Mouse (Mus musculus) G1E (cell line): ENCODE results near the gene Plin2. TPM values are rescaled to one million over a fixed set of nuclear protein-coding genes. Genes with fewer than 3 reads are reported as not detected.
"Not testable (repeated sequence)": the region's sequence is repeated elsewhere in the genome, so short reads cannot be mapped to it uniquely, and the experiment has no call there.

Source experiments
- ATAC-seq: 2 replicates; pipeline ENCODE4 v1.8.0; 2016; ENCODE audit warnings: mild to moderate bottlenecking; ENCODE audit not compliant: insufficient number of reproducible peaks, poor library complexity, low FRiP score, severe bottlenecking; ENCODE audit errors: extremely low read depth
- DNase-seq: peaks from one replicate; pipeline ENCODE4 v3.0.0; 2012; ENCODE audit warnings: low spot score
- H3K27me3 ChIP-seq: 2 replicates; pipeline ENCODE4 v1.6.1; 2012; ENCODE audit warnings: mild to moderate bottlenecking, low read length, inconsistent platforms; ENCODE audit not compliant: insufficient read depth
- H3K36me3 ChIP-seq: replicated peaks from 2 replicates; pipeline ENCODE3; 2012; ENCODE audit warnings: mild to moderate bottlenecking, inconsistent platforms
- H3K4me1 ChIP-seq: 2 replicates; pipeline ENCODE4 v1.6.1; 2012; ENCODE audit warnings: low read depth, low read length, inconsistent platforms, mixed read lengths; ENCODE audit not compliant: insufficient read depth
- H3K4me3 ChIP-seq: 2 replicates; pipeline ENCODE4 v1.5.1; 2012; ENCODE audit warnings: low read depth, mild to moderate bottlenecking, inconsistent platforms, low read length, moderate library complexity, mixed read lengths
- H3K9me3 ChIP-seq: replicated peaks from 2 replicates; pipeline ENCODE4 v1.6.1; 2012; ENCODE audit warnings: inconsistent platforms
- CTCF ChIP-seq: IDR thresholded peaks from 2 replicates; pipeline ENCODE4 v1.5.1; 2012; ENCODE audit warnings: low read depth, low read length, inconsistent platforms, mixed read lengths
- GATA1 ChIP-seq: IDR thresholded peaks from 2 replicates; pipeline ENCODE4 v1.6.1; 2012; ENCODE audit warnings: borderline replicate concordance, low read length, inconsistent platforms, mixed read lengths
- GATA2 ChIP-seq: IDR thresholded peaks from 2 replicates; pipeline ENCODE4 v1.6.1; 2012; ENCODE audit warnings: low read depth, low read length, inconsistent platforms, borderline replicate concordance
- POLR2AphosphoS5 ChIP-seq: IDR thresholded peaks from 2 replicates; pipeline ENCODE4 v1.6.1; 2012; ENCODE audit warnings: low read depth, low read length, inconsistent platforms; ENCODE audit not compliant: insufficient replicate concordance
- TAL1 ChIP-seq: conservative IDR thresholded peaks from 2 replicates; pipeline ENCODE4 v1.6.1; 2012; ENCODE audit warnings: low read depth, low read length, inconsistent platforms, mixed read lengths
- polyA plus RNA-seq: library from polyadenylated mRNA; stranded (reverse); fragments of >175 nt; gene quantifications from 2 replicates; pipeline ENCODE4 v1.2.3, GENCODE M21; 2012
- total RNA-seq, 2 experiments: library from RNA; stranded (forward) in 1 of 2; stranded (reverse) in 1 of 2; fragments of 200-1000 nt in 1 of 2; fragments of >200 nt in 1 of 2; fragmentation: Nextera tagmentation in 1 of 2; gene quantifications; 2 replicates each; pipeline ENCODE4 v1.2.3; 2014 to 2017

Gene Plin2
- total and polyA plus RNA-seq, 3 experiments = 21.9 to 447 (median 184) TPM

DNA sequence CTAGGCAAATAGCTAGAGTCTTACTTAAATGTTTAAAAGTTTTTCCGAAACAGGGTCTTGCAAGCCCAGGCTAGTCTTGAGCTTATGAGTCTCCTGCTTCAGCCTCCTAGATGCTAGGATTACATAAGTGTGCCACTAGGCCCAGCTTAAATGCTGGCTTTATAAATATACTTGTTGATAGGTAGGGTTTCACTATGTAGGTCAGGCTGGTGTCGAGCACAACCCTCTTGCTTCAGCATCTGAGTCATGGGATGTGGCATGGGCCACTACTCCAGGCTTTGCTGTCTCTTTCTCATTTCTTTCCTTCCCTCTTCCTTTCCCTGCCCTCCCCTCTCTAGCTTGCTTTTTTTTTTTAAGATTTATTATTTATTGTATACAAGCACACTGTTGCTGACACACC is 9.8 kb upstream of the Plin2 start:
- DNase-seq = no peak
- peaks cover 33% of the 10 kb centered on the region for H3K4me1 ChIP-seq
- no peaks in the 10 kb centered on the region for H3K9me3 ChIP-seq
- H3K4me3 ChIP-seq = no peak overlapping the region
- TF ChIP-seq TAL1 (no peak), CTCF (no peak), GATA1 (no peak), GATA2 (no peak), POLR2AphosphoS5 (no peak)
- H3K27me3 ChIP-seq = no peaks in the 10 kb centered on the region
- no peak for ATAC-seq
- H3K36me3 ChIP-seq = no peaks in the 10 kb centered on the region

DNA sequence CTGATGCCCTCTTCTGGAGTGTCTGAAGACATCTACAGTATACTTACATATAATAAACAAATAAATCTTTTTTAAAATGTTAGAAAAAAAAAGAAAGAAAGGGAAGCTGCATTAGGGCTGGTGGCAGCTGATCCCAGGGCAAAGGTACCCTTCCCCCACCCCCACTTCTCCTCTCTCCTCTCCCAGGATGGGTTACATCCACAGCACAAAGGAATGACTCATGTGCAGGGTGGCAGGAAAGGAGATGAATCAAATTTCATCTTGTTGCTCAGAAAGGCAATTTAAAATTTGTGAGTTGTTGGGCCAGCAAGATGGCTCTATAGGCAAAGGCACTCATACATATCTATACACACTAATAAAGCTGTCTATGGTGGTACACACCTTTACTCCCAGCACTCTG is 6.9 kb upstream of the Plin2 start:
- no peak overlapping the region for H3K4me3 ChIP-seq
- H3K27me3 ChIP-seq = no peaks in the 10 kb centered on the region
- H3K9me3 ChIP-seq = no peaks in the 10 kb centered on the region
- TF ChIP-seq TAL1 (no peak), CTCF (no peak)
- peaks cover 45% of the 10 kb centered on the region for H3K4me1 ChIP-seq
- DNase-seq (no peak), ATAC-seq (no peak)
- no peaks in the 10 kb centered on the region for H3K36me3 ChIP-seq

DNA sequence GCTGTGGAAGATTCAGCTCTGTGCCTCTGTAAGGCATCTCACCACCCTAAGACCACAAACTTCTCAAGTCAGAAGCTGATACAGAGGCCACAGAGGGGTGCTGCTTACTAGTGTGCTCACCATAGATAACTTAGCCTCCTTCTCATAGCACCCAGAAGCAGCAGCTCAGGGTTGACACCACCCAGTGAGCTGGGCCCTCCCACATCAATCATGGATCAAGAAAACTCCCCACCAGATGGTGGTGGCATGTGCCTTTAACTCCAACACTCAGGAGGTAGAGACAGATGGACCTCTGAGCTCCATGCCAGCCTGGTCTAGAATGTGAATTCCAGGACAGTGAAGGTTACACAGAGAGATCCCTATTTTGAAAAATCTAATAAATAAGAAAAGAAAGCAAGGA is 4.9 kb upstream of the Plin2 start:
- H3K9me3 ChIP-seq, H3K27me3 ChIP-seq, DNase-seq, H3K36me3 ChIP-seq, H3K4me3 ChIP-seq: not testable (repeated sequence)
- peak; percentile 54 for ATAC-seq
- H3K4me1 ChIP-seq = peaks cover 56% of the 10 kb centered on the region

DNA sequence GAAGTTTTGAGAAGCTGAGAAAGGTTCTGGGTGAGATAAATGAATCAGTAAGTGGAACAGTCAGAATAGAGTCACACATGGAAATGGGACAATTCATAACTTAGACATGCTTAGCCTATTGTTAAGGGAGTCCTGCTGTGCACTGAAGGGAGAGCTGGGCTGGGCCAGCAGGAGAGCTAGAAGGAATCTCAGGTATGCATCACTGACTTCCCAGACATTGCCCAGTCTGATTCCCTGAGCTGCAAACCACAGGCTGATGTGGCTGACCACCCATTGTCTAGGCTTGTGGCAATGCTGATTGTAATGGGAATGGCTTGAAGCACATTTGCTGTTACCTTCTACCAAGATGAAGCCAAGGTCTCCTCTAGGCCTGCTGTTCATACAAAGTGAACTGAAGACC is 4.3 kb upstream of the Plin2 start:
- H3K4me3 ChIP-seq, H3K27me3 ChIP-seq, H3K36me3 ChIP-seq, DNase-seq, H3K9me3 ChIP-seq, ATAC-seq: not testable (repeated sequence)
- peaks cover 58% of the 10 kb centered on the region for H3K4me1 ChIP-seq

GRCm38 (mm10) chr4:86672450-86672849 is 2.6 kb upstream of the Plin2 start:
- H3K27me3 ChIP-seq = no peaks in the 10 kb centered on the region
- H3K4me1 ChIP-seq = peaks cover 75% of the 10 kb centered on the region
- peaks cover 10% of the 10 kb centered on the region for H3K36me3 ChIP-seq
- no peaks in the 10 kb centered on the region for H3K9me3 ChIP-seq
- no peak for DNase-seq
- peak; percentile 16; the same call in 1 of the 2 replicates for ATAC-seq
- H3K4me3 ChIP-seq = no peak overlapping the region; the same call in 1 of the 2 replicates
- peak; percentile 47; the same call in 1 of the 2 replicates for TF ChIP-seq TAL1
- no peak for TF ChIP-seq GATA2

GRCm38 (mm10) chr4:86671803-86672202 is 1.9 kb upstream of the Plin2 start:
- H3K4me1 ChIP-seq = peaks cover 77% of the 10 kb centered on the region
- H3K9me3 ChIP-seq = no peaks in the 10 kb centered on the region
- no peak overlapping the region; the same call in 1 of the 2 replicates for H3K4me3 ChIP-seq
- H3K36me3 ChIP-seq = peaks cover 12% of the 10 kb centered on the region
- DNase-seq (no peak), ATAC-seq (no peak)
- H3K27me3 ChIP-seq = no peaks in the 10 kb centered on the region
- no peak for TF ChIP-seq TAL1
- no peak for TF ChIP-seq GATA1
- TF ChIP-seq CTCF = no peak
- no peak for TF ChIP-seq POLR2AphosphoS5
- no peak for TF ChIP-seq GATA2

DNA sequence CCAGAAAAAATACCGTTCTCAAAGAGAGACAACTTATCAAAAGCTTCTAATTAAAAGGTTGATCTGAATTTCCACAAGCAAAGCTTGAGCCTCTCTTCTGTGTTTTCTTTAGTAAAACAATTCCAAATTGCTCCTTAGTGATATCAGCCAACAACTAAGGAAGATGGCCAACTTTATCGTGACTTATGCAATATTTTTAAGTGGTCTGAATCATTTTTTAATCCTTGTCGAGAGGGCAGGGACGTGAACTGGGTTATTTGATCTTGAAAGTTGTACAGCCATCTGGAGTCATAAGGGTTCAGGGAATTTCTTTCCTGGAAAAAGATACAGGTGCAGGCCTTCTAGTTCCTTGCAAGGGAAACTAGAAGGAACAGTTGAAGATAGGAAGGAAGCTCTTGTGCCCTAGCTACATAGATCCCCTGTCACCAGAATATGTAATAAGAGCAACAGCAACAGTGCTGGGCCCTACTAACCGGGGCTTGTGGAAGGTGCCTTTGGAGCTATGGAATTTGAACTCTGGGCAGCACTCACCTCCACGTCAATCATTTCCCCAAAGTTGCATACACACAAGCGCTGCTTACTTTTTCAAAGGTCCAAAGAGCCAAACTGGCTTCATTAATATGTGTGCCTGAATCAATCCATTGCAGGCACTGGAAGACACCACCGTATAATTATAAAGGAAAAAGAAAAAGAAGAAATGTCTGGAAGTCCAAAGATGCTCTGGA is 884 bp upstream of the Plin2 start:
- no peak for ATAC-seq
- no peak for TF ChIP-seq POLR2AphosphoS5
- TF ChIP-seq GATA1 = no peak
- no peak for TF ChIP-seq TAL1
- no peak for TF ChIP-seq GATA2
- no peak for TF ChIP-seq CTCF
- Histone ChIP-seq H3K4me1 (peaks cover 82% of the 10 kb centered on the region), H3K9me3 (no peaks in the 10 kb centered on the region), H3K27me3 (no peaks in the 10 kb centered on the region), H3K4me3 (no peak overlapping the region; the same call in 1 of the 2 replicates), H3K36me3 (peaks cover 21% of the 10 kb centered on the region)
- no peak for DNase-seq

DNA sequence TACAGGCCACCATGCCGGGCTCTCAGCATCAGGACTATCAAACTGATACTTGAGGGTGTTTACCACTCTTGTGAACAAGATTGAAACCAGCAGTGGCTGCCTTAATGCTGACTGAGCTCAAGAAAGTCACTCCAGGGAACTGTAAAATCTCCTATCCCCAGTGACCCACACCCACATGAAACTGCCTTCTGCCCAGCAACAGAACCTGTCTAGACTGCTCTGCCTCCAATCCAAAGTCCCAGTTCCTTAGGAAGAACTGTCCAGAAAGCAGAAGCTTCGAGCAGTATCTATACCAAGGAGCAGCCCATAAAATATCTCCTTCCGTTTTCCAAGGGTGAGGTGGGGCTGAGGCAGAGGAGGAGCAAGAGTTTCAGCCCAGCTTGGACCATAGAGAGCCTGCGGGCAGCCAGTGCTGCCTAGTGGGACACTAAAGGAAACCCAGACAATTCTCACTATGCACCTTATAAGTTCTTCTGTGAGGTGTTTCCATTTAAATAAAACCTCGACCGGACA is 563 bp downstream of the Plin2 start:
- not testable (repeated sequence) for DNase-seq, H3K27me3 ChIP-seq, H3K9me3 ChIP-seq
- Histone ChIP-seq H3K4me3 (peak overlapping the region; percentile 90), H3K36me3 (peaks cover 35% of the 10 kb centered on the region), H3K4me1 (peaks cover 86% of the 10 kb centered on the region)
- peak; percentile 43 for ATAC-seq
